Mouse (Mus musculus) lung, adult 2 months (tissue): ENCODE data around the gene Sctr. TPM values are rescaled to one million over a fixed set of nuclear protein-coding genes. Genes with fewer than 3 reads are reported as not detected.

Source experiments
- DNase-seq: peaks from one replicate; pipeline ENCODE4 v3.0.0; 2022
- H3K4me1 ChIP-seq: fragments of 200-500 bp; 2 replicates; pipeline ENCODE4 v1.6.1; 2011; ENCODE audit warnings: low read length; ENCODE audit not compliant: control insufficient read depth, insufficient read depth
- H3K4me3 ChIP-seq: fragments of 200-500 bp; replicated peaks from 2 replicates; pipeline ENCODE3; 2011; ENCODE audit warnings: low read depth, mild to moderate bottlenecking, control low read depth, low read length; ENCODE audit errors: extremely low read depth
- CTCF ChIP-seq: fragments of 200-500 bp; IDR thresholded peaks from 2 replicates; pipeline ENCODE4 v1.5.1; 2011; ENCODE audit warnings: mild to moderate bottlenecking, low read length, control low read depth; ENCODE audit not compliant: insufficient read depth
- POLR2A ChIP-seq: fragments of 200-500 bp; IDR thresholded peaks from 2 replicates; pipeline ENCODE4 v1.6.1; 2011; ENCODE audit warnings: low read depth, mild to moderate bottlenecking, control low read depth, low read length, borderline replicate concordance; ENCODE audit errors: extremely low read depth
- WGBS: fragments of 180-500 bp; shearing (Covaris S2); methylation state at CpG from one replicate; pipeline ENCODE4 v1.1.7; 2018; 5-methylcytosine and 5-hydroxymethylcytosine counted together
- polyA plus RNA-seq: library from polyadenylated mRNA; depleted of rRNA; stranded (reverse); fragments of >200 nt; gene quantifications from 2 replicates; pipeline ENCODE4 v1.2.3, GENCODE M21; 2012

Sctr gene
- polyA plus RNA-seq, 1 experiment, result 0.33 TPM

DNA sequence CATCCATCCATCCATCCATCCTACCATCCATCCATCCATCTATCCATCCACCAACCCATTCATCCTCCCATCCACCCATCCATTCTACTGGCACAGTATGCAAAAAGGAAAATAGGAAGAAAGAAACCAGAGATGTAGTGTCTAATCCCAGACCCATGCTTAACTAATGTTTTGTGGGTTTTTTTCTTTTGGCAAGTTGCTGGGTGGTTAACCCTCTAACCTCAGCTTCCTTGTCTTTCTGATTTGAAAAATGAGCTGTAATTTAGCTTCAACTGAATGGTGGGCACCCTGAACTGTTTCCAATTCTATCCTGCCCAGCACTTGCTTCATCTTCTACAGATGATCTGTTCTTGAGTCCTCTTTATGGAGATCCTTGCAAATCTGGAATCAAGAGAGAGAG, 40.6 kb downstream of the Sctr start:
- no peak for TF ChIP-seq POLR2A
- no peak for TF ChIP-seq CTCF
- no peak overlapping the region for H3K4me3 ChIP-seq
- no peaks in the 10 kb centered on the region for H3K4me1 ChIP-seq
- DNase-seq, result no peak

DNA sequence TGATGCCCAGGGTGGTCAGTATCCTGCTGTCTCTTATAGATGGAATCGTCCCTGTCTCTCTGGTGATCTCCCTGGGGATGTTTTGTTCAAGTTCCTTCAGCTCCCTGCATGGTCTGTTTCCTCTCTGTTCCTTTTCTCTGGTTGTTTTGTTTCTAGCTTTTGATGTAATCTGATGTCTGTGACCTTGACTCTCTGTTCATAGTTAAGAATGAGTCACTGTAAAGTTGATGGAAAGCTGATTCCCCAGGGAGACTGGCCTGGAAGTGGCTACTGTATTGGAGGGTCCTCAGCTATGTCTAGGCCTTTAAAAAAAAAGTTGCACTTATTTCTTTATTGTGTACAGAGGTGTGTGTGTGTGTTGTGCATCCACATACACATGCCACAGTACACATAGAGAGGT, 44.4 kb downstream of the Sctr start:
- Histone ChIP-seq H3K4me3 (no peak overlapping the region), H3K4me1 (peaks cover 6% of the 10 kb centered on the region; the same call in 1 of the 2 replicates)
- no peak for DNase-seq
- TF ChIP-seq POLR2A, result no peak
- TF ChIP-seq CTCF, result no peak
- 59% methylated on average over 1 of the region's 1 CpGs for WGBS

- Histone ChIP-seq H3K4me1 (peaks cover 10% of the 10 kb centered on the region), H3K4me3 (no peak overlapping the region)
- DNase-seq, result no peak
- TF ChIP-seq CTCF (no peak), POLR2A (no peak)
- WGBS, result 62% methylated on average over 6 of the region's 6 CpGs
Measured at GRCm38 (mm10) chr1:120054997-120055396, 48.3 kb downstream of the Sctr start.

GRCm38 (mm10) chr1:120055475-120055874, 48.8 kb downstream of the Sctr start:
- no peak overlapping the region for H3K4me3 ChIP-seq
- DNase-seq, result no peak
- TF ChIP-seq POLR2A, result no peak
- no peak for TF ChIP-seq CTCF
- 24% methylated on average over 6 of the region's 6 CpGs for WGBS
- H3K4me1 ChIP-seq, result peaks cover 10% of the 10 kb centered on the region

GRCm38 (mm10) chr1:120056236-120056635, 49.5 kb downstream of the Sctr start:
- no peak for DNase-seq
- Histone ChIP-seq H3K4me1 (peaks cover 10% of the 10 kb centered on the region), H3K4me3 (no peak overlapping the region)
- 71% methylated on average over 7 of the region's 7 CpGs for WGBS
- TF ChIP-seq CTCF (no peak), POLR2A (no peak)

- no peak for DNase-seq
- TF ChIP-seq CTCF (no peak), POLR2A (no peak)
- Histone ChIP-seq H3K4me1 (peaks cover 10% of the 10 kb centered on the region), H3K4me3 (no peak overlapping the region)
- 30% methylated on average over 14 of the region's 14 CpGs for WGBS
Measured at GRCm38 (mm10) chr1:120057044-120057443, 50.4 kb downstream of the Sctr start.

DNA sequence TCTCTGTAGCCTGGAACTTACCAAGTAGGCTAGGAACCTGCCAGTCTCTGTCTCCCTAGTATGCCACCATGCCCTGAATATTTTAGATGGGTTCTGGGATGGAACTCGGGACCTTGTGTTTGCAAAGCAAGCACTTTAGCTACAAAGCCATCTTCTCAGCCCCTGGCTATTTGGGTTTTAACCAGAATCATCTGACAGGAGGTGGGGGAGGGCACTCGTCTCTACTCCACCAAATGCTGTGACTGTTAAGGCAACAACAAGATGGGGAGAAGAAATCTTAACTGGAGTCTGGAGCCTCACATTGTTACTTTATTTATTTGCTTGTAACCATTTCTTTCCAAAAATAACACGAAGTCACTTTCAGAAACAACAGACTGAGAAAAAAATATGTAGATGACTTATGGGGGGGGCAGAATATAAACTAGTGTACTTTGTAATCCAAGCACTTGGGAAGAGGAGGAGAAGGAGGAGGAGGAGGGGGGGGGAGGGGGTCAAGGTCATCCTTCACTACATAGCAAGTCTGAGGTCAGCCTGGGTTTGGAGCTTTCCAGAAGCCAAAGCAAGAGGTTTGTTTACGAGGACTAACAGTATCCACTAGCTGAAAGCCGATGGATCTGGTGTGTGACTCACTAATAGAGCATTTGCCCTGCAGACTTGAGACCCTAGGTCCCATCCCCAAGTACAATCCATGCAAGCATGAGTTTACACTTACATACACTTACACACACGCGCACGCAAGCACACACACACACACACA, 51.2 kb downstream of the Sctr start:
- TF ChIP-seq POLR2A, result no peak
- no peak for TF ChIP-seq CTCF
- WGBS, result 66% methylated on average over 8 of the region's 8 CpGs
- Histone ChIP-seq H3K4me3 (no peak overlapping the region), H3K4me1 (peaks cover 10% of the 10 kb centered on the region)
- no peak for DNase-seq

DNA sequence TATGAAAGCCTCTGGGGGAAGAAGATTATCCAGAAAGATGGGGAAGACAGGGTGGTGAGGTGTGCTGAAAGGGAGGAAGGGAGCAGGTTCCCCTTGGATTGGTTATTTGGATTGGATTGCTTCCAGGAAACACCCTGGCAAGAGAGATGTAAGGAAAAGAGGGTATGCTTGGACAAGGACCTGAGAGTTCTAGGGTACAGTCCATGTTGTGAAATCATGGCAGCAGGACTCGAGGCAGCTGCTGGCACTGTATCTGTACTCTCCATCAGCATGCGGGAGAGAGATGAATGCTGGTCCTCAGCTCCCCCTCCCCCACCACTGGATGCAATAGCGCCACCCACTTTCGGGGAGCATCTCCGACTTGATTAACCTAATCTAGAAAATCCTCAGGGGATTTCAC, 54.0 kb downstream of the Sctr start:
- H3K4me1 ChIP-seq, result peaks cover 5% of the 10 kb centered on the region
- no peak for DNase-seq
- no peak overlapping the region for H3K4me3 ChIP-seq
- TF ChIP-seq POLR2A, result no peak
- TF ChIP-seq CTCF, result no peak
- 67% methylated on average over 5 of the region's 5 CpGs for WGBS

DNA sequence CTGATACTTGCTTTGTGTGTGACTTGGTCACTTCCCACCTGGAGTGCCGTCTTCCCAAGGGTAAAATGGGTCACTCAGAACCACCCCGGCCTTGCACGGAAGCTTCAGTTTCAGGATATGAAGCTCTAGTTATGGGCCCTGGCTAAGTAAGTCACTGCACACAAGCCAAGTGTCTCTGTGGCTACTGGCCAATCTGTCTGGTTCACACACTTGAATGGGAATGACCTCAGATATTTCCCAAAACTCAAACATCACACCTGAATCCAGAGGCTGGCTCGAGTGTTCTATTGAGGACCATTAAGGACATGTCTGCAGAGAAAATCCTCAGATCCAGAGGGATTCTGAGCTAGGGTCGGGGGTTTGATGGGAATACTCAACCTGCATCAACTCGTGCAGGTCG, 55.5 kb downstream of the Sctr start:
- no peak for TF ChIP-seq CTCF
- no peak for TF ChIP-seq POLR2A
- H3K4me1 ChIP-seq, result peaks cover under 1% of the 10 kb centered on the region; the same call in 1 of the 2 replicates
- WGBS, result 70% methylated on average over 7 of the region's 7 CpGs
- no peak overlapping the region for H3K4me3 ChIP-seq
- DNase-seq, result no peak

DNA sequence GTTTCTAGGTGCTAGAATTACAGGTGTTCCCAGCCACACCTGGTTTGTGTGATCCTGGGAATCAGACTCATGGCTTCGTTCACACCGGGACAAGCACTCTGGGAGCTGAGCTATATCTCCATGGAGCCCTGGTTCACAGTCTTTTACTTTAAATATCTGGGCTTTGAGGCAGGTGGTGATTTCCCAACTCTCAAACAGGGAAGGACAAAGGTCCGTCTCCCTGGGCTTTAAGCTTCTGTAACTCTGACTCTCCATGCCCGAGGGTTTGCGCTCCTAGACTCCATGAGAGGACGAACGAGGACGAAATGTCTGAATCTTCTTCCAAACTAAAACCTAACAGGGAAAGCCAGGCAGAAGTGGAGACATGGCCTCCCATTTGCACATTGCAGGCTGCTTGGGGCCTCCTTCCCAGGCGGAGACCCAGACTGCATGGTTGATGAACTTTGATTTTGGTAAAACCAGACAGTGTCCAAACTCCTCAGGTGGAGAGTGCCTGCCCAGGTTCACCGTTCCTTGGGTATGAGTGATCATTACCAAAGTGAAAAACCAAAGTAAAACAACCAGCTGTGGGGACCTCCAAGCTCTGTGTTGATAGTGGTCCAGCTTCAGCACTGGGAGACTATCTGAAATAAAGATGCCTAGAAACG, 57.5 kb downstream of the Sctr start:
- DNase-seq, result no peak
- Histone ChIP-seq H3K4me1 (no peaks in the 10 kb centered on the region), H3K4me3 (no peak overlapping the region)
- whole genome bisulfite sequencing, result 92% methylated on average over 11 of the region's 11 CpGs
- TF ChIP-seq CTCF, result no peak
- no peak for TF ChIP-seq POLR2A
